Mouse (Mus musculus): ENCODE data around the gene Notch2. TPM values are rescaled to one million over a fixed set of nuclear protein-coding genes. Genes with fewer than 3 reads are reported as not detected.
A peak's percentile ranks its signal among the peaks of the same experiment; 100 is the strongest.

Gene Notch2
- total and polyA plus RNA-seq, 3 experiments = 10.0 to 18.1 (median 14.9) TPM

GRCm38 (mm10) chr3:98034622-98035593, 21.6 kb downstream of the Notch2 start:
- 44% methylated on average over 15 of the region's 15 CpGs for WGBS
- H3K36me3 ChIP-seq (ENCODE audit: control insufficient read depth, insufficient read depth, low read length) = peaks cover 2% of the 10 kb centered on the region; the same call in 1 of the 2 replicates
- TF ChIP-seq CTCF (IDR thresholded peaks at IDR 0.05) (no peak), POLR2A (IDR thresholded peaks at IDR 0.05; ENCODE audit: insufficient read depth, low read depth, low read length) (no peak), EP300 (IDR thresholded peaks at IDR 0.05; ENCODE audit: insufficient read depth, low read depth, low read length) (no peak)
- H3K4me3 ChIP-seq = no peak overlapping the region
- intact Hi-C loops (cut with DNase I) = no loop called here
- H3K27ac ChIP-seq = no peak overlapping the region; the same call in 1 of the 2 replicates
- H3K4me1 ChIP-seq (ENCODE audit: control insufficient read depth, insufficient read depth, low read length) = peaks cover 32% of the 10 kb centered on the region
- H3K9ac ChIP-seq (ENCODE audit: low read depth, low read length) = no peak overlapping the region
- no peaks in the 10 kb centered on the region for H3K27me3 ChIP-seq (ENCODE audit: control insufficient read depth, insufficient read depth, low read length)
- H3K79me2 ChIP-seq (replicated peaks; ENCODE audit: control insufficient read depth, insufficient read depth, low read length) = peaks cover 3% of the 10 kb centered on the region
- DNase-seq = no peak

- H3K4me3 ChIP-seq = no peak overlapping the region
- no peak overlapping the region; the same call in 1 of the 2 replicates for H3K27ac ChIP-seq
- no peak for DNase-seq
- H3K9ac ChIP-seq (ENCODE audit: low read depth, low read length) = no peak overlapping the region
- peaks cover 2% of the 10 kb centered on the region; the same call in 1 of the 2 replicates for H3K36me3 ChIP-seq (ENCODE audit: control insufficient read depth, insufficient read depth, low read length)
- peaks cover 3% of the 10 kb centered on the region for H3K79me2 ChIP-seq (replicated peaks; ENCODE audit: control insufficient read depth, insufficient read depth, low read length)
- TF ChIP-seq EP300 (IDR thresholded peaks at IDR 0.05; ENCODE audit: insufficient read depth, low read depth, low read length) = no peak
- TF ChIP-seq POLR2A (IDR thresholded peaks at IDR 0.05; ENCODE audit: insufficient read depth, low read depth, low read length) = no peak
- no peak for TF ChIP-seq CTCF (IDR thresholded peaks at IDR 0.05)
- 65% methylated on average over 6 of the region's 6 CpGs for WGBS
- H3K4me1 ChIP-seq (ENCODE audit: control insufficient read depth, insufficient read depth, low read length) = peaks cover 34% of the 10 kb centered on the region
- intact Hi-C loops (cut with DNase I) = no loop called here
- H3K27me3 ChIP-seq (ENCODE audit: control insufficient read depth, insufficient read depth, low read length) = no peaks in the 10 kb centered on the region
Measured at GRCm38 (mm10) chr3:98036161-98036560, 22.8 kb downstream of the Notch2 start.

- H3K27ac ChIP-seq = no peak overlapping the region
- H3K4me3 ChIP-seq = no peak overlapping the region
- H3K4me1 ChIP-seq (ENCODE audit: control insufficient read depth, insufficient read depth, low read length) = peaks cover 35% of the 10 kb centered on the region
- H3K36me3 ChIP-seq (ENCODE audit: control insufficient read depth, insufficient read depth, low read length) = peaks cover 2% of the 10 kb centered on the region; the same call in 1 of the 2 replicates
- DNase-seq = no peak
- no peak overlapping the region for H3K9ac ChIP-seq (ENCODE audit: low read depth, low read length)
- H3K79me2 ChIP-seq (replicated peaks; ENCODE audit: control insufficient read depth, insufficient read depth, low read length) = no peaks in the 10 kb centered on the region; the same call in 1 of the 2 replicates
- WGBS = 77% methylated on average over 7 of the region's 7 CpGs
- H3K27me3 ChIP-seq (ENCODE audit: control insufficient read depth, insufficient read depth, low read length) = no peaks in the 10 kb centered on the region
- TF ChIP-seq POLR2A (IDR thresholded peaks at IDR 0.05; ENCODE audit: insufficient read depth, low read depth, low read length) (no peak), CTCF (IDR thresholded peaks at IDR 0.05) (no peak), EP300 (IDR thresholded peaks at IDR 0.05; ENCODE audit: insufficient read depth, low read depth, low read length) (no peak)
- intact Hi-C loops (cut with DNase I) = no loop called here
Measured at GRCm38 (mm10) chr3:98037151-98037550, 23.8 kb downstream of the Notch2 start.

GRCm38 (mm10) chr3:98038658-98039057, 25.3 kb downstream of the Notch2 start:
- no peak for DNase-seq
- H3K36me3 ChIP-seq (ENCODE audit: control insufficient read depth, insufficient read depth, low read length) = peaks cover 2% of the 10 kb centered on the region
- intact Hi-C loops (cut with DNase I) = no loop called here
- no peak overlapping the region; the same call in 1 of the 2 replicates for H3K27ac ChIP-seq
- H3K4me1 ChIP-seq (ENCODE audit: control insufficient read depth, insufficient read depth, low read length) = peaks cover 28% of the 10 kb centered on the region
- TF ChIP-seq CTCF (IDR thresholded peaks at IDR 0.05) (no peak), POLR2A (IDR thresholded peaks at IDR 0.05; ENCODE audit: insufficient read depth, low read depth, low read length) (no peak), EP300 (IDR thresholded peaks at IDR 0.05; ENCODE audit: insufficient read depth, low read depth, low read length) (no peak)
- H3K4me3 ChIP-seq = no peak overlapping the region
- H3K79me2 ChIP-seq (replicated peaks; ENCODE audit: control insufficient read depth, insufficient read depth, low read length) = no peaks in the 10 kb centered on the region; the same call in 1 of the 2 replicates
- H3K9ac ChIP-seq (ENCODE audit: low read depth, low read length) = no peak overlapping the region
- H3K27me3 ChIP-seq (ENCODE audit: control insufficient read depth, insufficient read depth, low read length) = no peaks in the 10 kb centered on the region
- WGBS = 60% methylated on average over 8 of the region's 8 CpGs

- DNase-seq = no peak
- no peak overlapping the region for H3K9ac ChIP-seq (ENCODE audit: low read depth, low read length)
- H3K27me3 ChIP-seq (ENCODE audit: control insufficient read depth, insufficient read depth, low read length) = no peaks in the 10 kb centered on the region
- peaks cover 30% of the 10 kb centered on the region for H3K4me1 ChIP-seq (ENCODE audit: control insufficient read depth, insufficient read depth, low read length)
- H3K79me2 ChIP-seq (replicated peaks; ENCODE audit: control insufficient read depth, insufficient read depth, low read length) = no peaks in the 10 kb centered on the region; the same call in 1 of the 2 replicates
- TF ChIP-seq CTCF (IDR thresholded peaks at IDR 0.05) = no peak
- TF ChIP-seq EP300 (IDR thresholded peaks at IDR 0.05; ENCODE audit: insufficient read depth, low read depth, low read length) = no peak
- TF ChIP-seq POLR2A (IDR thresholded peaks at IDR 0.05; ENCODE audit: insufficient read depth, low read depth, low read length) = no peak
- WGBS = 68% methylated on average over 5 of the region's 5 CpGs
- H3K36me3 ChIP-seq (ENCODE audit: control insufficient read depth, insufficient read depth, low read length) = peaks cover 2% of the 10 kb centered on the region
- no peak overlapping the region for H3K4me3 ChIP-seq
- H3K27ac ChIP-seq = peak overlapping the region; percentile 43; the same call in 1 of the 2 replicates
- intact Hi-C loops (cut with DNase I) = no loop called here
Measured at GRCm38 (mm10) chr3:98039223-98039622, 25.9 kb downstream of the Notch2 start.

All from heart, adult 2 months (tissue).